Mouse (Mus musculus): ENCODE data around the gene Ppp1r12b. TPM values are rescaled to one million over a fixed set of nuclear protein-coding genes. Genes with fewer than 3 reads are reported as not detected.

Gene Ppp1r12b
- polyA plus RNA-seq, 1 experiment = 6.1 TPM

- Histone ChIP-seq H3K27ac (ENCODE audit: insufficient read depth, low read length) (no peak overlapping the region), H3K4me3 (ENCODE audit: extremely low read depth, insufficient read depth, insufficient read length) (no peak overlapping the region), H3K27me3 (ENCODE audit: control insufficient read depth, insufficient read depth, low read length) (no peaks in the 10 kb centered on the region; the same call in 1 of the 2 replicates), H3K4me1 (ENCODE audit: control insufficient read depth, insufficient read depth, insufficient read length) (no peaks in the 10 kb centered on the region), H3K36me3 (ENCODE audit: control insufficient read depth, insufficient read depth, low read length) (no peaks in the 10 kb centered on the region)
- no peak for DNase-seq (ENCODE audit: low read depth in 1 of 2, low spot score in 2 of 2)
- TF ChIP-seq CTCF (IDR thresholded peaks at IDR 0.05; ENCODE audit: extremely low read depth, insufficient read depth, insufficient read length, insufficient replicate concordance) (no peak), POLR2A (IDR thresholded peaks at IDR 0.05; ENCODE audit: low read depth, low read length) (no peak)
- 93% methylated on average over 4 of the region's 4 CpGs for whole genome bisulfite sequencing
Measured at GRCm38 (mm10) chr1:134783958-134784357, 171.8 kb downstream of the Ppp1r12b start.

GRCm38 (mm10) chr1:134782797-134783196 is 172.9 kb downstream of the Ppp1r12b start:
- H3K4me3 ChIP-seq (ENCODE audit: extremely low read depth, insufficient read depth, insufficient read length) = no peak overlapping the region
- H3K27me3 ChIP-seq (ENCODE audit: control insufficient read depth, insufficient read depth, low read length) = no peaks in the 10 kb centered on the region; the same call in 1 of the 2 replicates
- H3K27ac ChIP-seq (ENCODE audit: insufficient read depth, low read length) = no peak overlapping the region
- no peak for TF ChIP-seq POLR2A (IDR thresholded peaks at IDR 0.05; ENCODE audit: low read depth, low read length)
- no peak for TF ChIP-seq CTCF (IDR thresholded peaks at IDR 0.05; ENCODE audit: extremely low read depth, insufficient read depth, insufficient read length, insufficient replicate concordance)
- no peak for DNase-seq (ENCODE audit: low read depth in 1 of 2, low spot score in 2 of 2)
- no peaks in the 10 kb centered on the region for H3K36me3 ChIP-seq (ENCODE audit: control insufficient read depth, insufficient read depth, low read length)
- H3K4me1 ChIP-seq (ENCODE audit: control insufficient read depth, insufficient read depth, insufficient read length) = no peaks in the 10 kb centered on the region; the same call in 1 of the 2 replicates
- WGBS = 88% methylated on average over 5 of the region's 5 CpGs

GRCm38 (mm10) chr1:134777936-134778548 is 177.7 kb downstream of the Ppp1r12b start:
- H3K27ac ChIP-seq (ENCODE audit: insufficient read depth, low read length) = no peak overlapping the region; the same call in 1 of the 2 replicates
- TF ChIP-seq CTCF (IDR thresholded peaks at IDR 0.05; ENCODE audit: extremely low read depth, insufficient read depth, insufficient read length, insufficient replicate concordance) = no peak
- TF ChIP-seq POLR2A (IDR thresholded peaks at IDR 0.05; ENCODE audit: low read depth, low read length) = no peak
- H3K4me1 ChIP-seq (ENCODE audit: control insufficient read depth, insufficient read depth, insufficient read length) = peaks cover 2% of the 10 kb centered on the region; the same call in 1 of the 2 replicates
- no peaks in the 10 kb centered on the region for H3K27me3 ChIP-seq (ENCODE audit: control insufficient read depth, insufficient read depth, low read length)
- peaks cover 6% of the 10 kb centered on the region for H3K36me3 ChIP-seq (ENCODE audit: control insufficient read depth, insufficient read depth, low read length)
- no peak overlapping the region for H3K4me3 ChIP-seq (ENCODE audit: extremely low read depth, insufficient read depth, insufficient read length)
- 29% methylated on average over 13 of the region's 13 CpGs for WGBS
- DNase-seq (ENCODE audit: low read depth in 1 of 2, low spot score in 2 of 2) = no peak

- no peak for TF ChIP-seq POLR2A (IDR thresholded peaks at IDR 0.05; ENCODE audit: low read depth, low read length)
- no peak for TF ChIP-seq CTCF (IDR thresholded peaks at IDR 0.05; ENCODE audit: extremely low read depth, insufficient read depth, insufficient read length, insufficient replicate concordance)
- DNase-seq (ENCODE audit: low read depth in 1 of 2, low spot score in 2 of 2) = no peak
Measured at GRCm38 (mm10) chr1:134777201-134777885, 178.4 kb downstream of the Ppp1r12b start.

GRCm38 (mm10) chr1:134775631-134776030 is 180.1 kb downstream of the Ppp1r12b start:
- H3K27me3 ChIP-seq (ENCODE audit: control insufficient read depth, insufficient read depth, low read length) = no peaks in the 10 kb centered on the region
- peaks cover 6% of the 10 kb centered on the region for H3K36me3 ChIP-seq (ENCODE audit: control insufficient read depth, insufficient read depth, low read length)
- WGBS = 78% methylated on average over 3 of the region's 3 CpGs
- H3K4me3 ChIP-seq (ENCODE audit: extremely low read depth, insufficient read depth, insufficient read length) = no peak overlapping the region
- TF ChIP-seq CTCF (IDR thresholded peaks at IDR 0.05; ENCODE audit: extremely low read depth, insufficient read depth, insufficient read length, insufficient replicate concordance) (no peak), POLR2A (IDR thresholded peaks at IDR 0.05; ENCODE audit: low read depth, low read length) (no peak)
- DNase-seq (ENCODE audit: low read depth in 1 of 2, low spot score in 2 of 2) = no peak
- H3K27ac ChIP-seq (ENCODE audit: insufficient read depth, low read length) = no peak overlapping the region
- peaks cover 2% of the 10 kb centered on the region; the same call in 1 of the 2 replicates for H3K4me1 ChIP-seq (ENCODE audit: control insufficient read depth, insufficient read depth, insufficient read length)

More at GRCm38 (mm10) chr1:134777201-134777885, 178.4 kb downstream of the Ppp1r12b start:
- 90% methylated on average over 9 of the region's 12 CpGs for WGBS
- Histone ChIP-seq H3K27ac (ENCODE audit: insufficient read depth, low read length) (no peak overlapping the region), H3K27me3 (ENCODE audit: control insufficient read depth, insufficient read depth, low read length) (no peaks in the 10 kb centered on the region), H3K4me1 (ENCODE audit: control insufficient read depth, insufficient read depth, insufficient read length) (peaks cover 2% of the 10 kb centered on the region; the same call in 1 of the 2 replicates), H3K4me3 (ENCODE audit: extremely low read depth, insufficient read depth, insufficient read length) (no peak overlapping the region), H3K36me3 (ENCODE audit: control insufficient read depth, insufficient read depth, low read length) (peaks cover 6% of the 10 kb centered on the region)

GRCm38 (mm10) chr1:134774728-134775287 is 180.9 kb downstream of the Ppp1r12b start:
- no peak for DNase-seq (ENCODE audit: low read depth in 1 of 2, low spot score in 2 of 2)
- no peaks in the 10 kb centered on the region for H3K27me3 ChIP-seq (ENCODE audit: control insufficient read depth, insufficient read depth, low read length)
- no peak overlapping the region for H3K27ac ChIP-seq (ENCODE audit: insufficient read depth, low read length)
- no peak overlapping the region for H3K4me3 ChIP-seq (ENCODE audit: extremely low read depth, insufficient read depth, insufficient read length)
- H3K36me3 ChIP-seq (ENCODE audit: control insufficient read depth, insufficient read depth, low read length) = peaks cover 6% of the 10 kb centered on the region
- WGBS = 86% methylated on average over 6 of the region's 6 CpGs
- TF ChIP-seq CTCF (IDR thresholded peaks at IDR 0.05; ENCODE audit: extremely low read depth, insufficient read depth, insufficient read length, insufficient replicate concordance) (no peak), POLR2A (IDR thresholded peaks at IDR 0.05; ENCODE audit: low read depth, low read length) (no peak)
- peaks cover 2% of the 10 kb centered on the region; the same call in 1 of the 2 replicates for H3K4me1 ChIP-seq (ENCODE audit: control insufficient read depth, insufficient read depth, insufficient read length)

All from spleen, adult 2 months (tissue).